Mouse (Mus musculus) CH12.LX (cell line): ENCODE measurements around the gene Numb.

Source experiments
- CTCF ChIP-seq, 2 experiments: IDR thresholded peaks in 1 of 2; conservative IDR thresholded peaks in 1 of 2; 2 replicates each; pipeline ENCODE4 v1.5.1; 2011 to 2012; ENCODE audit warnings: low read depth in 2 of 2, low read length in 2 of 2, improper control_type of control experiment in 1 of 2, inconsistent platforms in 1 of 2, mild to moderate bottlenecking in 1 of 2, moderate library complexity in 1 of 2
- E2F4 ChIP-seq: IDR thresholded peaks from 2 replicates; pipeline ENCODE4 v1.6.1; 2011; ENCODE audit warnings: low read depth, low read length, improper control_type of control experiment; ENCODE audit not compliant: insufficient replicate concordance
- EP300 ChIP-seq: IDR thresholded peaks from 2 replicates; pipeline ENCODE4 v1.6.1; 2011; ENCODE audit warnings: low read length, improper control_type of control experiment
- MEF2A ChIP-seq: IDR thresholded peaks from 2 replicates; pipeline ENCODE4 v1.6.1; 2014; ENCODE audit warnings: low read depth, mild to moderate bottlenecking, inconsistent platforms, low read length, improper control_type of control experiment, borderline replicate concordance
- MXI1 ChIP-seq: IDR thresholded peaks from 2 replicates; pipeline ENCODE4 v1.6.1; 2011; ENCODE audit warnings: mild to moderate bottlenecking, low read depth, low read length, improper control_type of control experiment
- POLR2A ChIP-seq: IDR thresholded peaks from 2 replicates; pipeline ENCODE4 v1.6.1; 2011; ENCODE audit warnings: low read depth, mild to moderate bottlenecking, improper control_type of control experiment, low read length
- POLR2AphosphoS2 ChIP-seq: IDR thresholded peaks from 2 replicates; pipeline ENCODE4 v1.6.1; 2011; ENCODE audit warnings: low read depth, low read length, improper control_type of control experiment
- RAD21 ChIP-seq: IDR thresholded peaks from 2 replicates; pipeline ENCODE4 v1.6.1; 2011; ENCODE audit warnings: low read depth, mild to moderate bottlenecking, low read length, improper control_type of control experiment, moderate library complexity
- RCOR1 ChIP-seq: conservative IDR thresholded peaks from 2 replicates; pipeline ENCODE4 v1.6.1; 2012; ENCODE audit warnings: low read depth, mild to moderate bottlenecking, inconsistent platforms, low read length, improper control_type of control experiment
- ZC3H11A ChIP-seq: IDR thresholded peaks from 2 replicates; pipeline ENCODE4 v1.6.1; 2012; ENCODE audit warnings: low read depth, mild to moderate bottlenecking, inconsistent platforms, low read length, improper control_type of control experiment
- ZKSCAN1 ChIP-seq: IDR thresholded peaks from 2 replicates; pipeline ENCODE4 v1.6.1; 2012; ENCODE audit warnings: low read depth, inconsistent platforms, low read length, improper control_type of control experiment, borderline replicate concordance

DNA sequence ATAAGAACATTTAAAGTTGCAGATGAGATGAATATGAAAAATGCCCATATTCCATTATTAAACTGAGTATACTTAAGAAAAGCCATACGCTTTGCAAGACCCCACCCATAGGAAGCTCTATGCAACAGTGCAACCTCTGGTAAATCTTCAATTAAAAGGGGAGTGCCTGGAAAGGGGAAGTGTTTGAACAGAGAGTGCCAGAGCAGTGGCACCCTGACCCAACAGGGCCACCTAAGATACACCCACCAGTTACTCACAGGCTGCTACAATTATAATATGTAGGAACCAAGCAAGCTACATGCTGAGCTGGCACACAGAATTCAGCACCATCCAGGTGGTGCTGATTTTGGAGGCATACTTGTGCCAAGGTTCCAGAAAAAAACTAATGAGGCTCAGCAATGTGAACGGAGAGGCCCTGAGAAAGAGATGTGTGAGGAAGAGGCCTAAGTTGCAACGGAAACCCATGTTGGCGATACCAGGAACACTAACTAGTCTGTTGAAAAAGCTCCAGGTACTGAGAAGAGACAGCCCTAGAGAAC, 7.5 kb downstream of the Numb start:
- TF ChIP-seq ZC3H11A (no peak), EP300 (no peak), ZKSCAN1 (no peak), POLR2AphosphoS2 (no peak), MEF2A (no peak), CTCF (conservative IDR thresholded peaks at IDR 0.05 in 1 of 2, IDR thresholded peaks at IDR 0.05 in 1 of 2; ENCODE audit: low read depth in 2 of 2, low read length in 2 of 2) (no peak), RAD21 (no peak), POLR2A (no peak), MXI1 (no peak), RCOR1 (no peak), E2F4 (no peak)
